Mouse (Mus musculus): ENCODE results near the gene Ifit2.
A peak's percentile ranks its signal among the peaks of the same experiment; 100 is the strongest.

DNA sequence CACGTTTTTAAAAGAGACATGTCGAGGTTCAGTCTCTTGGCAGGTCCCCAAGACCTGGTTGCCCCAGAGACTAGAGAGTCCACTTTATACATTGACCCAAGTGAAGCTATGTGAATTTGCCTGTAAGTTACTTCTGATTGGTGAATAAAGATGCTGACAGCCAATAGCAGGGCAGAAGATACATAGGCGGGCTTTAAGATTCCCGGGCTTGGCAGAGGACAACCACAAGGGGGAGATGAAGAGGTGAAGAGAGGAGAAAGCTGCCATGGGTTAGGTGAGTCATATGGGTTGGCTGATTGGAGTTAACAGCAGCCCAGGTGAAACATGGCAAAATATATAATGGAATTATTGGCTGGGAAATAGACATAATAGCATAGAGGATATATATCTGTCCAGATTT is 49.7 kb upstream of the Ifit2 start:
- TF ChIP-seq POLR2A (IDR thresholded peaks at IDR 0.05; ENCODE audit: insufficient read length, low read depth) (no peak), MAX (IDR thresholded peaks at IDR 0.05; ENCODE audit: low read depth) (no peak), E2F4 (IDR thresholded peaks at IDR 0.05; ENCODE audit: insufficient read depth) (peak; percentile 49), POLR2AphosphoS2 (IDR thresholded peaks at IDR 0.05; ENCODE audit: insufficient read length, low read depth) (no peak), CEBPB (IDR thresholded peaks at IDR 0.05; ENCODE audit: insufficient read depth, poor library complexity, severe bottlenecking) (no peak), USF1 (IDR thresholded peaks at IDR 0.05; ENCODE audit: low read depth) (no peak), MYOG (IDR thresholded peaks at IDR 0.05; ENCODE audit: control insufficient read depth in 1 of 3, insufficient read depth in 1 of 3, insufficient read length in 2 of 3, low read depth in 2 of 3) (no peak), TCF3 (IDR thresholded peaks at IDR 0.05; ENCODE audit: insufficient read length, low read depth) (no peak), MYOD1 (IDR thresholded peaks at IDR 0.05; ENCODE audit: control insufficient read depth in 1 of 3, insufficient read length in 2 of 3, low read depth in 2 of 3) (no peak), TCF12 (IDR thresholded peaks at IDR 0.05; ENCODE audit: insufficient read depth, poor library complexity, severe bottlenecking) (no peak), SRF (IDR thresholded peaks at IDR 0.05; ENCODE audit: control insufficient read depth, insufficient read length, low read depth) (no peak), REST (IDR thresholded peaks at IDR 0.05; ENCODE audit: insufficient read depth, insufficient read length) (no peak)

Measured in myocyte (in vitro differentiated cells).